Comparison of ENCODE assay signal across 13 mouse cellular contexts in the genomic region with DNA sequence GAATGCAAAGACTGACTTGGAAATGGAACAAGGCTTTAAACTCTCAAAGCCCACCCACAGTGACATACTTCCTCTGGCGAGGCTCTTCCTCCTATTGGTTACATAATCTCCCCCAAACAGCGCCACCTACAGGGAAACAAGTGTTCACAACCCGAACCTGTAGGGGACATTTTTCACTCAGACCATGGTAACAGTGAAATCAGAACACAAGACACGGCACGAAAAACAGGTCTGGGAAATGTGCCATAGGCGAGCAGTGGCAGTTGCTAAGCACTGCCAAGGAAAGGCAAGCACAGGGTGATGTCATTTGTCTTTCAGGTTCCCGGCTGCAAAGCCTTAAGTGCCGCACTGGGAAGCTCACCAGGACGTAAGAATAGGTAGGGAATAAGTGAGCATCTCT.
DNase-seq lines count a peak whose midpoint lies in the region; ATAC-seq and TF ChIP-seq lines count a peak whose summit lies in the region.
"Had no signal": no experiment of that assay in that cellular context is flagged by ENCODE, and none has a peak within 500 bp of the region (broad histone marks: within the 10 kb centered on the region; RNA-seq: fewer than 3 reads in every experiment).

No protein-coding gene starts in this region.

- peak; percentile 44 for TF ChIP-seq CTCF in intestine, postnatal 0 days (IDR thresholded peaks at IDR 0.05; ENCODE audit: low read depth)

- H3K9me3 ChIP-seq in intestine, postnatal 0 days (ENCODE audit: control insufficient read depth): no peaks in the 10 kb centered on the region
- no peaks in the 10 kb centered on the region for H3K9me3 ChIP-seq in intestine, embryonic 15.5 days
- H3K9me3 ChIP-seq: embryonic facial prominence, embryonic 12.5 days; heart, embryonic 12.5 days; lung, embryonic 15.5 days had no signal

- no peaks in the 10 kb centered on the region for H3K36me3 ChIP-seq in intestine, postnatal 0 days (ENCODE audit: control insufficient read depth, insufficient read depth)
- no peaks in the 10 kb centered on the region for H3K36me3 ChIP-seq in intestine, embryonic 15.5 days
- H3K36me3 ChIP-seq: embryonic facial prominence, embryonic 12.5 days; heart, embryonic 12.5 days; lung, embryonic 15.5 days had no signal

- 83% methylated on average over 9 of the region's 9 CpGs for WGBS in intestine, postnatal 0 days
- WGBS in intestine, embryonic 15.5 days: 79% methylated on average over 9 of the region's 9 CpGs

- H3K4me2 ChIP-seq in intestine, postnatal 0 days (replicated peaks; ENCODE audit: low read depth): no peak overlapping the region
- no peak overlapping the region for H3K4me2 ChIP-seq in intestine, embryonic 15.5 days (replicated peaks)
- H3K4me2 ChIP-seq: embryonic facial prominence, embryonic 12.5 days; heart, embryonic 12.5 days; lung, embryonic 15.5 days had no signal

- no peak overlapping the region for H3K27ac ChIP-seq in intestine, postnatal 0 days (ENCODE audit: low read depth, low read length)
- H3K27ac ChIP-seq in intestine, embryonic 15.5 days: no peak overlapping the region
- H3K27ac ChIP-seq: embryonic facial prominence, embryonic 12.5 days; lung, embryonic 15.5 days had no signal

- no peak overlapping the region for H3K9ac ChIP-seq in intestine, postnatal 0 days (ENCODE audit: low read depth, low read length)
- H3K9ac ChIP-seq in intestine, embryonic 15.5 days: no peak overlapping the region
- H3K9ac ChIP-seq: embryonic facial prominence, embryonic 12.5 days; heart, embryonic 12.5 days; lung, embryonic 15.5 days had no signal

- no peak for ATAC-seq in intestine, postnatal 0 days
- ATAC-seq in intestine, embryonic 15.5 days: no peak
- ATAC-seq: midbrain, embryonic 16.5 days had no signal

- H3K4me1 ChIP-seq in intestine, postnatal 0 days (replicated peaks; ENCODE audit: control insufficient read depth, insufficient read depth, low read length): peaks cover under 1% of the 10 kb centered on the region; the same call in 1 of the 2 replicates
- H3K4me1 ChIP-seq in intestine, embryonic 15.5 days (replicated peaks): peaks cover 10% of the 10 kb centered on the region

- H3K4me3 ChIP-seq in intestine, postnatal 0 days (ENCODE audit: low read depth, low read length): no peak overlapping the region
- H3K4me3 ChIP-seq in intestine, embryonic 15.5 days (replicated peaks): no peak overlapping the region
- H3K4me3 ChIP-seq: embryonic facial prominence, embryonic 12.5 days; heart, embryonic 12.5 days; lung, embryonic 15.5 days had no signal

- DNase-seq in cerebellum, postnatal 10 days: peak; percentile 34 to 40
- DNase-seq in cerebellum, postnatal 36 days: no peak
- DNase-seq in right cerebral cortex, postnatal 10 days (ENCODE audit: low spot score in 2 of 2): peak; percentile 57 to 63
- no peak for DNase-seq in right cerebral cortex, postnatal 36 days (ENCODE audit: low spot score in 2 of 2)
- DNase-seq in retina, embryonic 14.5 days (ENCODE audit: low spot score): no peak
- no peak for DNase-seq in thymus, postnatal 4 days
- DNase-seq: kidney, adult 11 months had no signal

- H3K27me3 ChIP-seq in intestine, postnatal 0 days (replicated peaks; ENCODE audit: control insufficient read depth, insufficient read depth, low read length): no peaks in the 10 kb centered on the region
- H3K27me3 ChIP-seq in intestine, embryonic 15.5 days (replicated peaks): no peaks in the 10 kb centered on the region
- H3K27me3 ChIP-seq: embryonic facial prominence, embryonic 12.5 days; heart, embryonic 12.5 days; lung, embryonic 15.5 days had no signal

Comparison
In these comparisons a context has a peak if more than half of its experiments do, and no peak if none do; other contexts are left out.
1. DNase-seq: peak in cerebellum, postnatal 10 days (2 of 2) and right cerebral cortex, postnatal 10 days (2 of 2); none in cerebellum, postnatal 36 days (0 of 2), right cerebral cortex, postnatal 36 days (0 of 2), retina, embryonic 14.5 days (single experiment) and thymus, postnatal 4 days (single experiment).